Mouse (Mus musculus): ENCODE results near the gene Ttc7b.

Ttc7b gene

DNA sequence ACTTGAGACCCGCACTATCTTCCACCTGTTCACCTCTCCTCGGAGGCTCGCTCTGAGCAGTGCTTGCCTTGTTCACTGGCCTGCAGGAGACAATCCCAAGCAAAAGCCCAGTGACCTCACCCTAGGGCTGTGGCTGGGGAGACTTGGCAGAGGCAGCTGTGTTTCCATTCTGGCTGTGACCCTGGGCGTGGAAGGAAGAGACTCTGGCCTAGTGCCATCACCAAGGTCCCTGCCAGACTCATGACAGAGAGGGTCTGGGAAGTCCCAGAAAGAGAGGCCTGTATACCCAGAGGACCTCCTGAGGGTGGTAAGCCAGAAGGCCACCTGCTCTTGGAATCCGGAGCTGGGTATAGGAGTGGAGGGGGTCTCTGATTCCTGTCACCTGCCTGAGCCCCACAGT lies 244.8 kb downstream of the Ttc7b start:
- no peak for DNase-seq (ENCODE audit: low spot score)

DNA sequence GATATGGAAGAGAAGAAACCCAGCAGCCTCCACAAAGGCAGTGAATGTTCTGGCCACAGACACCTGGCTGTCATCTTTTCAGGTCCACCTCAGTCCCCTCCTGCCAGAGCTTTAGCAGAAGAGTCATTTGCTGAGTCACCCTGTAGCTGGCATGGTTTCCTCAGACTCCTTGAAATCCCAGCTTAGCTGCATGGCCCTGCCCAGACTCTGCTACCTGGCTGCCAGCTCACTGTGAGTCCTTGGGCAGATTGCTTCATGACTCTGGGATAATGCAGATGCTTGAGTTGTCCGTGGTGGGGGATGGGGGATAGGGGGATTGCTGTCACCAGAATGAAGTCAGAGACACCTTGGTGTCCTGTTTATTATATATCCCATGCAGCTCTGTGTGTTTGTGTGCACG lies 247.6 kb downstream of the Ttc7b start:
- DNase-seq (ENCODE audit: low spot score): no peak

- no peak for DNase-seq (ENCODE audit: low spot score)
Observed at GRCm38 (mm10) chr12:100269967-100270662, 250.5 kb downstream of the Ttc7b start.

DNA sequence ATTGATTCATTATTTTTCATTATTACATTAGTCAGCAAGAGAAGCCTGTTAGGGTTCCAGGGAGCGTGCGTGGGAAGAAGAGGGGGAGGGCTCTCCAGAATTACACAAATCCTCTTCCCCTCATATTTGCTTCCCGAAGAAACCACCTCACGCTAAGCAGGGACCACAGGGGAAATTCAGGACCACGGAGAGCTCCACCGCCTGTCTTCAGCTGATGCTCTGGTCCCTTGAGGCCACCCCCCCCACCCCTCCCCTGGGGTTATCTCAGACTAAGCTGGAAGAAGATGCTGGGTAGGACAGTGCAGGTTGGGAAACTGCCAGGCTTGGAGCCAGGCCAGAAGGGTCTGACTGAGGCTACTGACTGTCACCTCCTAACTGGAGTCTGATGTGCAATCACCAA lies 252.6 kb downstream of the Ttc7b start:
- no peak for DNase-seq (ENCODE audit: low spot score)

DNA sequence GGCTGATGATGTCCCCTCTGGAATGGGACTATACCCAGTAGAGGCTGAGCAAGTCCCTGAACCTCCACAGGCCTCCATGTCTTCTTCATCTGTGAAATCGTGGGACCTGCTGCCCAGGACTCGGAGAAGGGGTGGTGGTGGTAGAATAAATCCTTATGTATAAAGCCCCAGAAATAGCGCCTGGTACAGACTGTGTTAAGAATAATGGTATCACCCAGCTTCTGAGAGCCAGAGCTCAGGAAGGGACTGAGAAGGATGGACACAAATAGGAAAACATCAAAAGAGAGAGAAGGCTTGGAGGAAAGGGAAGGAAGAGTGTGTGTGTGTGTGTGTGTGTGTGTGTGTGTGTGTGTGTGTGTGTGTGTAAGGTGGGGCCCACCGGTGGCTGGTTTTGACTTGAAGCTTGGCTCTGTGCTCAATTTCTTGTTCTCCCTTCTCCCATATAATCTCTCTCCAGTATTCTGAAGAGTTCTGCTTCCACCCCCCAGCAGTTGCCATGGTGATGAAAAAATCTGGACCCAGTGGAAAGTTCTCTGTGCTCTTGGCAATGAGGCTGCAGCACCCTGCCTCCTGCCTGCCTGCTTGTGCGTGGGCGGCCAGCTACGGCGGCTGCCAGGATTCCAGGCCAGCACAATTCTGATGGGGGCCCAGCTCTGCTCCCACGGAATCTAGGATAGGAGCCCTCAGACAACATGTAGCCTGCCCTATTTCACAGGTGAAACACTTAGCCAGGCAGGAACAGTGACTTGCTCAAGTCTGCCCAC lies 254.9 kb downstream of the Ttc7b start:
- DNase-seq (ENCODE audit: low spot score): no peak

- no peak for DNase-seq (ENCODE audit: low spot score)
Observed at GRCm38 (mm10) chr12:100264941-100265340, 255.7 kb downstream of the Ttc7b start.

DNA sequence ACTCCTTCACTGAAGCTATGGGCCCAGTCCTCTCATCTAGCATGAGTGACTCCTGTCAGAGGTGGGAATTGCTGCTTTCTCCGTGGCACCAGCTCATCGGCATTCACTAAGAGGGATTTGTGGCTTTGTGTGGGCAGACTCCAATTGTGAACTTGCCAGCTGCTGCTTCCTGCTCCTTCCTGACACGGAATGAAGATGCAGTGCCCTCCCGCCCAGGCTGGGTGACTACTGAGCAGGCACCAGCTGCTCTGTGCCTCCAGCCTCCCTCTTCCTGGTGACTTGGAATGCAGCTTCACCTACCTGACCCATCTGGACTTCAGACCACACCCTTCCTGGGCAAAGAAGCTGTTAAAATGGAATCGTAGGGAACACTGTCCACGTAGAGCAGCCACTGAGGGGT lies 257.8 kb downstream of the Ttc7b start:
- DNase-seq (ENCODE audit: low spot score): no peak

GRCm38 (mm10) chr12:100261761-100262160 lies 258.9 kb downstream of the Ttc7b start:
- no peak for DNase-seq (ENCODE audit: low spot score)

GRCm38 (mm10) chr12:100260151-100260550 lies 260.5 kb downstream of the Ttc7b start:
- no peak for DNase-seq (ENCODE audit: low spot score)

GRCm38 (mm10) chr12:100257779-100258178 lies 262.8 kb downstream of the Ttc7b start:
- no peak for DNase-seq (ENCODE audit: low spot score)

DNA sequence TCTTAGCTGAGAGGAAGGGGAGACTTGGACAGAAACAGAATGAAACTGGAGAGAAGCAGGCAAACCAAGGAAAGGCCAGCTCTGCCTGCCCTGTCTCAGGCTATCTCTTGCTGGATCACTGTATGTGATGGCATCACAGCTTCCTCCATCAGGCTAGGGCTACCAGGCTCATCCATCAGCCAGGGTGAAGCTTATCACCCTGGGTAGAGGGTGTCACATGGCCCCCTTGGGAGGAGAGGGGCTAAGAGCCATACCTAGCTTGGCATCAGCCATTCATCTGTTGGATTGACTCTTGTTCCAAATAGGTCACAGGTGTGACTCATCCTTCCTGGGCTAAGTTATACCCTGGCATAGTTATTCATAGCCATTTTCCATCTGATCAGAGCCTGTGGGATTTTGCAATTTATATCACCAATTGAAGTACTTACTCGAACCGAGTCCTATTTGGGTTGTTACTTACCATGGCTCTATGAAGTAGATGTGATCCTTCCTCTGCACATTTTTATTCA lies 265.1 kb downstream of the Ttc7b start:
- DNase-seq (ENCODE audit: low spot score): no peak

- DNase-seq (ENCODE audit: low spot score): no peak
Observed at GRCm38 (mm10) chr12:100254471-100254870, 266.2 kb downstream of the Ttc7b start.
